Mouse (Mus musculus): ENCODE results near the gene Erg28.

Erg28 gene

GRCm38 (mm10) chr12:85813599-85813998, 10.8 kb downstream of the Erg28 start:
- DNase-seq (ENCODE audit: low read depth, low spot score): peak; percentile 77

- DNase-seq (ENCODE audit: low read depth, low spot score): no peak
These were observed 12.7 kb downstream of the Erg28 start for GRCm38 (mm10) chr12:85811676-85812075.

GRCm38 (mm10) chr12:85810959-85811358, 13.4 kb downstream of the Erg28 start:
- DNase-seq (ENCODE audit: low read depth, low spot score): no peak

- DNase-seq (ENCODE audit: low read depth, low spot score): no peak
These were observed 14.6 kb downstream of the Erg28 start for GRCm38 (mm10) chr12:85809726-85810125.

GRCm38 (mm10) chr12:85800031-85800430, 24.3 kb downstream of the Erg28 start:
- DNase-seq (ENCODE audit: low read depth, low spot score): no peak

GRCm38 (mm10) chr12:85795551-85795950, 28.8 kb downstream of the Erg28 start:
- DNase-seq (ENCODE audit: low read depth, low spot score): no peak

GRCm38 (mm10) chr12:85794094-85794493, 30.3 kb downstream of the Erg28 start:
- DNase-seq (ENCODE audit: low read depth, low spot score): no peak

- peak; percentile 27 for DNase-seq (ENCODE audit: low read depth, low spot score)
These were observed 31.5 kb downstream of the Erg28 start for GRCm38 (mm10) chr12:85792821-85793346.

- DNase-seq (ENCODE audit: low read depth, low spot score): no peak
These were observed 32.2 kb downstream of the Erg28 start for GRCm38 (mm10) chr12:85792158-85792557.

GRCm38 (mm10) chr12:85784916-85785815, 39.2 kb downstream of the Erg28 start:
- DNase-seq (ENCODE audit: low read depth, low spot score): peak; percentile 90

- DNase-seq (ENCODE audit: low read depth, low spot score): no peak
These were observed 42.7 kb downstream of the Erg28 start for GRCm38 (mm10) chr12:85781606-85782005.

- DNase-seq (ENCODE audit: low read depth, low spot score): no peak
These were observed 44.6 kb downstream of the Erg28 start for GRCm38 (mm10) chr12:85779707-85780106.

- DNase-seq (ENCODE audit: low read depth, low spot score): no peak
These were observed 45.4 kb downstream of the Erg28 start for GRCm38 (mm10) chr12:85778962-85779361.

GRCm38 (mm10) chr12:85771356-85771755, 53.0 kb downstream of the Erg28 start:
- DNase-seq (ENCODE audit: low read depth, low spot score): no peak

GRCm38 (mm10) chr12:85767750-85768149, 56.6 kb downstream of the Erg28 start:
- no peak for DNase-seq (ENCODE audit: low read depth, low spot score)

- DNase-seq (ENCODE audit: low read depth, low spot score): no peak
These were observed 58.1 kb downstream of the Erg28 start for GRCm38 (mm10) chr12:85766287-85766686.

Data from ZHBTc4 (cell line).